Mouse (Mus musculus): Measurements from ENCODE around the gene Col23a1.

DNA sequence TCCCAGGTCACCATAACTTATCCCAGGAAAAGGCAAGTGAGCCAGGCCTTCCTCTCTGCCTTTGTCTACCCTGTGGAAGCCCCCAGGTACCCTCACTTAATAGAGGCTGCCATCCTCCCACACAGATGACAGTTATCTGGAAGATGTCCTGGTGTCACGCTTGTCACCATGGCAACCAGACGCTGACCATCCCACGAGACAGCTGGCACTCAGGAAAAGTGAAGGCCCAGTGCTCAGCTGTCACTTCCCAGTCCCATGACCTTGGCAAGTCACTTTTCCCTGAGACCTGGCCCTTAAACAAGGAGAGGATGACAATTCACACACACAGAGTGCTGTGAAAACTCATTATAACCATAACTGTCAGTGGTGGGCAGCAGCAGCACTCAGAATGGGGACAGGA, 262.4 kb downstream of the Col23a1 start:
- TF ChIP-seq CTCF (conservative IDR thresholded peaks at IDR 0.05; ENCODE audit: insufficient read depth, insufficient read length, low read depth, low read length) (no peak), POLR2A (IDR thresholded peaks at IDR 0.05; ENCODE audit: low read depth, low read length) (no peak)

All from kidney, adult 2 months (tissue).